In the genomic region with DNA sequence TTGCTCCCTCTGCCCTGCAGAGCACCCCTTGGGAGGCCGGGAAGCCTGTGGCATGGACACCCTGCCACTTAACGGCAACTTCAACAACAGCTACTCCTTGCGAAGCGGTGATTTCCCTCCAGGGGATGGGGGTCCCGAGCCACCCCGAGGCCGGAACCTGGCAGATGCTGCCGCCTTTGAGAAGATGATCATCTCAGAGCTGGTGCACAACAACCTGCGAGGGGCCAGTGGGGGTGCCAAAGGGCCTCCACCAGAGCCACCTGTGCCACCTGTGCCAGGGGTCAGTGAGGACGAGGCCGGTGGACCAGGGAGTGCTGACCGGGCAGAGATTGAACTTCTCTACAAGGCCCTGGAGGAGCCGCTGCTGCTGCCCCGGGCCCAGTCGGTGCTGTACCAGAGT, we compare ENCODE assay signal across 15 mouse cellular contexts. TPM values are rescaled to one million over a fixed set of nuclear protein-coding genes. Genes with fewer than 3 reads are reported as not detected.
DNase-seq lines count a peak whose midpoint lies in the region; ATAC-seq lines count a peak whose summit lies in the region.
"Had no signal": no experiment of that assay in that cellular context is flagged by ENCODE, and none has a peak within 500 bp of the region (broad histone marks: within the 10 kb centered on the region; RNA-seq: fewer than 3 reads in every experiment).

No protein-coding gene starts in this region.

- peak; percentile 12 to 14 for DNase-seq in cerebellum, postnatal 25 days
- DNase-seq in cerebellum, postnatal 4 days (ENCODE audit: low spot score in 2 of 2) = no peak
- peak; percentile 4 to 15 for DNase-seq in layer of hippocampus, postnatal 10 days (ENCODE audit: low spot score in 2 of 2)
- DNase-seq in layer of hippocampus, adult 9-11 months = no peak
- peak; percentile 48 for DNase-seq in testis, postnatal 10 days (ENCODE audit: low spot score)
- DNase-seq in testis, postnatal 14 days (ENCODE audit: low spot score) = no peak
- DNase-seq: adrenal gland, adult 2 months; adrenal gland, postnatal 36 days; cerebellum, adult 9-11 months; forebrain, postnatal 0 days; gastrocnemius, postnatal 14 days; heart, postnatal 14 days had no signal

- ATAC-seq in erythroid progenitor cell, adult 5-6 weeks (replicated peaks; ENCODE audit: low FRiP score, poor library complexity, severe bottlenecking) = no peak
- ATAC-seq: forebrain, embryonic 13.5 days; forebrain, postnatal 0 days; intestine, embryonic 16.5 days had no signal

RNA-seq across cellular contexts. Expression of a gene that starts 16.7 kb away (rescaled TPM):
- total RNA-seq in layer of hippocampus, postnatal 10 days (2021) = under 1 TPM; 0.22 to 0.37 TPM
- not detected in 2 replicates for total RNA-seq in erythroid progenitor cell, adult 5-6 weeks (2015; ENCODE audit: low replicate concordance)
- 1.0 TPM in 1 of 2 replicates, not detected in the other for total RNA-seq in erythroid progenitor cell, adult 5-6 weeks (2017; ENCODE audit: low replicate concordance)

RNA-seq across cellular contexts. Expression of a gene that starts 17.0 kb away (rescaled TPM):
- total RNA-seq in layer of hippocampus, postnatal 10 days (2021) = 1 to 10 TPM; 2.0 to 2.1 TPM
- total RNA-seq in erythroid progenitor cell, adult 5-6 weeks (2015; ENCODE audit: low replicate concordance) = 188 and 195 TPM in 2 replicates
- 120 and 123 TPM in 2 replicates for total RNA-seq in erythroid progenitor cell, adult 5-6 weeks (2017; ENCODE audit: low replicate concordance)

RNA-seq across cellular contexts. Expression of a gene that starts 34.5 kb away (rescaled TPM):
- total RNA-seq in layer of hippocampus, postnatal 10 days (2021) = 100 to 1,000 TPM; 240 to 254 TPM
- total RNA-seq in erythroid progenitor cell, adult 5-6 weeks (2015; ENCODE audit: low replicate concordance) = 11.5 and 13.0 TPM in 2 replicates
- total RNA-seq in erythroid progenitor cell, adult 5-6 weeks (2017; ENCODE audit: low replicate concordance) = 6.7 and 17.2 TPM in 2 replicates

RNA-seq across cellular contexts. Expression of a gene that starts 38.4 kb away (rescaled TPM):
- total RNA-seq in layer of hippocampus, postnatal 10 days (2021) = 100 to 1,000 TPM; 360 to 379 TPM
- 0.84 and 7.6 TPM in 2 replicates for total RNA-seq in erythroid progenitor cell, adult 5-6 weeks (2015; ENCODE audit: low replicate concordance)
- total RNA-seq in erythroid progenitor cell, adult 5-6 weeks (2017; ENCODE audit: low replicate concordance) = 0.26 and 0.30 TPM in 2 replicates

RNA-seq across cellular contexts. Expression of a gene that starts 59.1 kb away (rescaled TPM):
- total RNA-seq in layer of hippocampus, postnatal 10 days (2021) = 10 to 100 TPM; 54.1 to 56.4 TPM
- 114 and 119 TPM in 2 replicates for total RNA-seq in erythroid progenitor cell, adult 5-6 weeks (2015; ENCODE audit: low replicate concordance)
- total RNA-seq in erythroid progenitor cell, adult 5-6 weeks (2017; ENCODE audit: low replicate concordance) = 51.6 and 80.9 TPM in 2 replicates

Comparison
In these comparisons a context has a peak if more than half of its experiments do, and no peak if none do; other contexts are left out.
1. DNase-seq: peak in cerebellum, postnatal 25 days (2 of 2), layer of hippocampus, postnatal 10 days (2 of 2) and testis, postnatal 10 days (single experiment); none in cerebellum, postnatal 4 days (0 of 2), layer of hippocampus, adult 9-11 months (single experiment) and testis, postnatal 14 days (single experiment).
2. RNA of a gene that starts 17.0 kb away (total RNA-seq): 120 to 195 TPM in erythroid progenitor cell, adult 5-6 weeks; 2.0 to 2.1 TPM in layer of hippocampus, postnatal 10 days; every median in the first group is over 10 times any median in the second.
3. RNA of a gene that starts 34.5 kb away (total RNA-seq): 240 to 254 TPM in layer of hippocampus, postnatal 10 days; 6.7 to 17.2 TPM in erythroid progenitor cell, adult 5-6 weeks; every median in the first group is over 10 times any median in the second.